Comparison of ENCODE assay signal across 11 mouse cellular contexts in genomic region chr2:26543155-26543554, GRCm38 (mm10). TPM values are rescaled to one million over a fixed set of nuclear protein-coding genes. Genes with fewer than 3 reads are reported as not detected.
DNase-seq lines count a peak whose midpoint lies in the region; ATAC-seq lines count a peak whose summit lies in the region.
"Had no signal": no experiment of that assay in that cellular context is flagged by ENCODE, and none has a peak within 500 bp of the region (broad histone marks: within the 10 kb centered on the region; RNA-seq: fewer than 3 reads in every experiment).

No protein-coding gene starts in this region.

- H3K27me3 ChIP-seq in heart, embryonic 11.5 days (ENCODE audit: control insufficient read depth, insufficient read depth, low read length) = no peaks in the 10 kb centered on the region

- no peak for DNase-seq in heart, postnatal 10 days
- DNase-seq in 3T3-L1 (ENCODE audit: low read depth, low spot score) (peak; percentile 78), adipocyte (ENCODE audit: low spot score) (peak; percentile 40), MN1 (ENCODE audit: low spot score) (no peak)
- DNase-seq in kidney, postnatal 14 days = peak; percentile 75
- DNase-seq in layer of hippocampus, adult 18-20 months (ENCODE audit: low spot score in 2 of 2) = no peak
- DNase-seq: right cerebral cortex, adult 18-20 months had no signal

- H3K9ac ChIP-seq in heart, embryonic 11.5 days (ENCODE audit: low read depth, low read length) = no peak overlapping the region

- no peak overlapping the region for H3K4me2 ChIP-seq in heart, embryonic 11.5 days

- H3K4me1 ChIP-seq in heart, embryonic 11.5 days (ENCODE audit: control insufficient read depth, insufficient read depth, low read length) = peaks cover 17% of the 10 kb centered on the region

- H3K36me3 ChIP-seq in heart, embryonic 11.5 days (ENCODE audit: control insufficient read depth, insufficient read depth, low read length) = no peaks in the 10 kb centered on the region

- intact Hi-C loops in heart, postnatal 10 days (cut with DNase I) = no loop called here

- WGBS in heart, embryonic 11.5 days (ENCODE audit: insufficient replicate concordance) = 56% methylated on average over 4 of the region's 4 CpGs

- no peak for ATAC-seq in heart, embryonic 11.5 days (replicated peaks; ENCODE audit: insufficient number of reproducible peaks, low FRiP score, low TSS enrichment)

- H3K4me3 ChIP-seq in heart, embryonic 11.5 days (ENCODE audit: low read depth, low read length) = no peak overlapping the region

- H3K9me3 ChIP-seq in heart, embryonic 11.5 days (replicated peaks; ENCODE audit: control insufficient read depth, low read length) = no peaks in the 10 kb centered on the region

- 0 out of 2 replicates have a peak overlapping the region, but pooled peaks have one; percentile 36 for H3K27ac ChIP-seq in heart, embryonic 11.5 days (ENCODE audit: low read depth, low read length)

RNA-seq across cellular contexts. Expression of gene Notch1, which starts 26.7 kb away (rescaled TPM):
- 20.9 and 23.5 TPM in 2 replicates for polyA plus RNA-seq in heart, embryonic 11.5 days (2014; fragmentation: Nextera tagmentation; extraction: Ambion mirVana)
- 10 to 100 TPM; 54.0 to 54.3 TPM for total RNA-seq in heart, postnatal 10 days (2021)
- total RNA-seq in layer of hippocampus, adult 18-20 months (2021) = 10 to 100 TPM; 26.4 to 26.9 TPM

RNA-seq across cellular contexts. Expression of gene Egfl7, which starts 36.7 kb away (rescaled TPM):
- polyA plus RNA-seq in heart, embryonic 11.5 days (2014; fragmentation: Nextera tagmentation; extraction: Ambion mirVana) = 145 and 157 TPM in 2 replicates
- total RNA-seq in heart, postnatal 10 days (2021) = 100 to 1,000 TPM; 325 to 346 TPM
- 10 to 100 TPM; 53.5 to 59.7 TPM for total RNA-seq in layer of hippocampus, adult 18-20 months (2021)

RNA-seq across cellular contexts. Expression of gene Gm20532, which starts 43.3 kb away (rescaled TPM):
- polyA plus RNA-seq in heart, embryonic 11.5 days (2014; fragmentation: Nextera tagmentation; extraction: Ambion mirVana) = not detected in 2 replicates
- total RNA-seq in heart, postnatal 10 days (2021) = under 1 TPM in 1 of 2 experiments, not detected in 1; 0.36 TPM
- not detected for total RNA-seq in layer of hippocampus, adult 18-20 months (2021)
- total RNA-seq: gastrocnemius, adult 8-10 months; layer of hippocampus, postnatal 14 days had no signal
- polyA plus RNA-seq: limb, embryonic 14.5 days had no signal

Comparison
In these comparisons a context has a peak if more than half of its experiments do, and no peak if none do; other contexts are left out.
1. DNase-seq: peak in 3T3-L1 (single experiment), adipocyte (single experiment) and kidney, postnatal 14 days (single experiment); none in heart, postnatal 10 days (0 of 2), layer of hippocampus, adult 18-20 months (0 of 2) and MN1 (single experiment).
2. RNA of gene Egfl7, which starts 36.7 kb away (total RNA-seq): 325 to 346 TPM in heart, postnatal 10 days; 53.5 to 59.7 TPM in layer of hippocampus, adult 18-20 months; every median in the first group is over 4 times any median in the second.